Mouse (Mus musculus) spleen, adult 2 months (tissue): ENCODE measurements around the gene Prickle1. TPM values are rescaled to one million over a fixed set of nuclear protein-coding genes. Genes with fewer than 3 reads are reported as not detected.

Source experiments
- DNase-seq, 2 experiments: peaks; one replicate each; pipeline versions ENCODE4 v3.0.0 to v3.0.0-alpha.2; 2012 to 2021; ENCODE audit warnings: low spot score in 2 of 2, low read depth in 1 of 2
- H3K27ac ChIP-seq: fragments of 200-500 bp; 2 replicates; pipeline ENCODE4 v1.5.1; 2012; ENCODE audit warnings: low read length, inconsistent platforms; ENCODE audit not compliant: insufficient read depth
- H3K27me3 ChIP-seq: fragments of 200-500 bp; 2 replicates; pipeline ENCODE4 v1.6.1; 2012; ENCODE audit warnings: mild to moderate bottlenecking, moderate library complexity, low read length, inconsistent platforms; ENCODE audit not compliant: control insufficient read depth, insufficient read depth
- H3K36me3 ChIP-seq: fragments of 200-500 bp; 2 replicates; pipeline ENCODE4 v1.6.1; 2012; ENCODE audit warnings: mild to moderate bottlenecking, low read length, inconsistent platforms; ENCODE audit not compliant: control insufficient read depth, insufficient read depth
- H3K4me1 ChIP-seq: fragments of 200-500 bp; 2 replicates; pipeline ENCODE4 v1.6.1; 2011; ENCODE audit warnings: inconsistent platforms; ENCODE audit not compliant: control insufficient read depth, insufficient read depth, insufficient read length
- H3K4me3 ChIP-seq: fragments of 200-500 bp; 2 replicates; pipeline ENCODE4 v1.5.1; 2011; ENCODE audit warnings: mild to moderate bottlenecking, inconsistent platforms; ENCODE audit not compliant: insufficient read depth, insufficient read length; ENCODE audit errors: extremely low read depth
- CTCF ChIP-seq: fragments of 200-500 bp; IDR thresholded peaks from 2 replicates; pipeline ENCODE4 v1.5.1; 2011; ENCODE audit warnings: mild to moderate bottlenecking, inconsistent platforms; ENCODE audit not compliant: insufficient read depth, insufficient read length, insufficient replicate concordance; ENCODE audit errors: extremely low read depth
- POLR2A ChIP-seq: fragments of 200-500 bp; IDR thresholded peaks from 2 replicates; pipeline ENCODE4 v1.6.1; 2011; ENCODE audit warnings: low read depth, low read length, inconsistent platforms
- WGBS: fragments of 180-500 bp; shearing (Covaris S2); methylation state at CpG from one replicate; pipeline ENCODE4 v1.1.7; 2018; 5-methylcytosine and 5-hydroxymethylcytosine counted together
- polyA plus RNA-seq: library from polyadenylated mRNA; depleted of rRNA; stranded (reverse); fragments of >200 nt; gene quantifications from 2 replicates; pipeline ENCODE4 v1.2.3, GENCODE M21; 2012

Prickle1 gene
- polyA plus RNA-seq, 1 experiment, result 3.8 TPM

DNA sequence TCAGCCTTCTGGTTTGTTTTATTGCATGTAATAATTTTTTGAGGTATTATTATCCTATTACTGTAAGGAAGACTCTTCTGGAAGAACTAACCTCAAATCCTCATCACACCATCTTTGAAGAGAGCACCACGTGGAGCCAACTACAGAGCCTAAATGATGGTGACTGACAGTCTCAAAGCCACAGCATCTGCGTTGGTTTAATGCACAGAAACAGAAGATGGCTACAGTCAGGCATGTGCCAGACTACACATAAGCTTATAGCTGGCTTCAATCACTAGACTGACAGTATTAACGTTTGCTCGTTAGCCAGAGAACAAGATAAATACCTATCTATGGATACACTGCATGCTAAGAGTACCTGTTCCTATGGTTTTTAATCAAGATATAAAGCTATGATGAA lies 59.5 kb downstream of the Prickle1 start:
- DNase-seq, result no peak
- TF ChIP-seq POLR2A (no peak), CTCF (no peak)
- Histone ChIP-seq H3K4me3 (no peak overlapping the region), H3K27ac (no peak overlapping the region), H3K36me3 (no peaks in the 10 kb centered on the region), H3K4me1 (no peaks in the 10 kb centered on the region), H3K27me3 (no peaks in the 10 kb centered on the region)
- WGBS, result 90% methylated on average over 4 of the region's 4 CpGs

DNA sequence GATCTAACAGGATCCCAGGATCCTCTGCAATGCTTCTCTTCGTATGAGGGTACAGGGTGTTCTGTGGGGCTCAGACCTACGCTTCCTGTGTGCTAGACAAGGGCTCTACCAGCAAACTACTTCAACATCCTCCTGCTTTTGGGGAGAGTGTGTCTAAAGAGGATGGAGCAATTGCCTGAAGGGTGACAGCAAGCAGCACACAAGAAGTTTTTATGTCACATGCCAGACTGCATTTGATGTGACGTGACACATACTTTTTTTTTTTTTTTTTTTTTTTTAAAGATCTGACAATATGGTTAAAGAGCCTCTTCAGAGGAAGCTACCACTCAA lies 65.0 kb downstream of the Prickle1 start:
- Histone ChIP-seq H3K4me1 (no peaks in the 10 kb centered on the region), H3K27ac (no peak overlapping the region), H3K4me3 (no peak overlapping the region), H3K27me3 (no peaks in the 10 kb centered on the region), H3K36me3 (no peaks in the 10 kb centered on the region)
- WGBS, result 58% methylated on average over 3 of the region's 3 CpGs
- TF ChIP-seq CTCF (no peak), POLR2A (no peak)
- no peak for DNase-seq

DNA sequence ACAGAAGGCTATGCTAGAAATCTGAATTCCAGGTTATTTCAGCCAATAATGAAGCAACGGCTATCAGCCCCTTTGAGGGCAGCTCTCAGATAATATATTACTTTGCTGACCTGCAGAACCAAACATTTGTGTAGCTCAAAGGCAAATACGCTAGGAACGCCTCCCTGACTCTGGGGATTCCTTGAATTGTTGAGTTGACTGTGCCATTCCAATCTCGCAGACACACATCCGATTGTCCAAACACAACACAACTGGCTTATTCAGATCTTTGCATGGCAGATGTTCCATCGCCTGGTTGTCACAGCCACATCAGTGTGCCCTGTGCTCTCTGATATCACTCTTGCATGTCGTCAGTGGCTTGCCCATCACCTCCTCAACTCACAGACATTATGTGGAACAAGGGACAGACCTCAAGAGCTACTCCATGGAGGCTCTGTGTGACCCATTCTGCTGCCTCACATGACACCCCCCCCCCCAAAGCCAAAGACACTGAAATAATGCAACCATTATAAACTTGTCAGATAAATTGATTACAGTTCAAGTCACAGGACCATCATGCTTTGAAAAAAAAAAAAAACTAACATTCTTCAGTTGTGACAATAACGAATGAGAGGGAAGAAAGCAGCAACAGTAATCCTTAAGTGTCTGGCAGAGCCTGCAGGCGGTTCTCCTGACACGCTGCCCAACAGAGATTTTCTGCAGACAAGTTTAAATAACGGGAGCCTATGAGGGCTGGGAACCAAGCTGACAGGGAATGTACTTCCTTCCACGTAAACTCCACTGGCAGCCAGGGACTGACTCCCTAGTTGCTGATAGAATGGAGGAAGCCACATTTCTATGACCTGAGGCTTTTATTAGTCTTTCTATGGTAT lies 65.6 kb downstream of the Prickle1 start:
- Histone ChIP-seq H3K4me1 (no peaks in the 10 kb centered on the region), H3K36me3 (no peaks in the 10 kb centered on the region), H3K27me3 (no peaks in the 10 kb centered on the region), H3K4me3 (no peak overlapping the region), H3K27ac (no peak overlapping the region)
- WGBS, result 77% methylated on average over 12 of the region's 12 CpGs
- no peak for DNase-seq
- TF ChIP-seq POLR2A (no peak), CTCF (no peak)

DNA sequence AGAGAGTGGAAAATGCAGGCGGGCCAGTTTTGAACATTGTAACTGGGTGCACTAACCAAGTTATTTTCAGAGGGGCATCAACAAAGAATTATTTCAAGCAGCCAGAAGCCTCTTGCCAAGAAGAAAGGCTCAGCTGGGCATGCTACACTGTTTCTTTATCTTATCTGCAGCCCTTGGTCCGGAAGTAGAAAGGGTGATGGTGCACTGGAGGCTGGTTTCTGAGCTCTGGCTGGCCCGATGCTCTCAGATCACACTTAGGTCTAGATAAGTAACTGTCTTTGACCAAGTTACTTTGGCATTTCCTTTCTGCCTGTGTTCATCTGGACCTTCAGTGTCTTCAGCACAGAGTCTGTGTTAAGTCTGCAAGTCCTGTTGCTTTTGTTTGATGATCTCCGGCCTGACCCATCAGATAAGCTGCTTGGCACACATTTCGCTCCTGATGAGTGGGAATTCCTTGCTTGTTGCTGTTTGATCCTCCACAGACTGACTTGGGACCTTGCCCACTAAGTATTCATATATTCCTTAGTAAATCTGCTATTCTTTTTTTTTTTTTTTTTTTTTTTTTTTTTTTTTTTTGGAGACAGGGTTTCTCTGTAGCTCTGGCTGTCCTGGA lies 70.3 kb downstream of the Prickle1 start:
- Histone ChIP-seq H3K27me3 (no peaks in the 10 kb centered on the region), H3K4me3 (no peak overlapping the region), H3K27ac (no peak overlapping the region), H3K4me1 (no peaks in the 10 kb centered on the region), H3K36me3 (no peaks in the 10 kb centered on the region)
- WGBS, result 80% methylated on average over 5 of the region's 5 CpGs
- no peak for DNase-seq
- no peak for TF ChIP-seq CTCF
- TF ChIP-seq POLR2A, result no peak

DNA sequence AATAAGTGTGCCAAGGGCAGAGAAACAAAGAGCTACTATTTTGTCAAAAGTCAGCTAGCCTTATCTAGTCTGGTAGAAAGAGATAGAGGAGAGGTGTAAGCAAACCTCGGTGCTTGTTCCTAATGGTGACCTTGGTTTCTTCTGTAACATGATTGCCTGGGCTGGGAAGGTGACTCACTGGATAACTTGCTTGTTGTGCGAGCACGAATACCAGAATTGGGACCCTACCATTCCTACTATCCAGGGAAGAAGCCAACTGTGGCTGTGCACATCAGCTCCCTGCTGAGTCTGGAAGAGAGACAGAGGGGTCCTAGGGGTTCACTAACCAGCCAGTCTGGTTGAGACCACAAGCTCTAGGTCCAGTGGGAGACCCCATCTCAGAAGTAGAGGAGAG lies 73.9 kb downstream of the Prickle1 start:
- peaks cover 7% of the 10 kb centered on the region; the same call in 1 of the 2 replicates for H3K4me1 ChIP-seq
- WGBS, result 73% methylated on average over 3 of the region's 3 CpGs
- TF ChIP-seq POLR2A, result no peak
- TF ChIP-seq CTCF, result no peak
- no peak for DNase-seq
- no peaks in the 10 kb centered on the region for H3K36me3 ChIP-seq
- no peak overlapping the region for H3K27ac ChIP-seq
- no peak overlapping the region for H3K4me3 ChIP-seq
- H3K27me3 ChIP-seq, result peaks cover 5% of the 10 kb centered on the region; the same call in 1 of the 2 replicates

DNA sequence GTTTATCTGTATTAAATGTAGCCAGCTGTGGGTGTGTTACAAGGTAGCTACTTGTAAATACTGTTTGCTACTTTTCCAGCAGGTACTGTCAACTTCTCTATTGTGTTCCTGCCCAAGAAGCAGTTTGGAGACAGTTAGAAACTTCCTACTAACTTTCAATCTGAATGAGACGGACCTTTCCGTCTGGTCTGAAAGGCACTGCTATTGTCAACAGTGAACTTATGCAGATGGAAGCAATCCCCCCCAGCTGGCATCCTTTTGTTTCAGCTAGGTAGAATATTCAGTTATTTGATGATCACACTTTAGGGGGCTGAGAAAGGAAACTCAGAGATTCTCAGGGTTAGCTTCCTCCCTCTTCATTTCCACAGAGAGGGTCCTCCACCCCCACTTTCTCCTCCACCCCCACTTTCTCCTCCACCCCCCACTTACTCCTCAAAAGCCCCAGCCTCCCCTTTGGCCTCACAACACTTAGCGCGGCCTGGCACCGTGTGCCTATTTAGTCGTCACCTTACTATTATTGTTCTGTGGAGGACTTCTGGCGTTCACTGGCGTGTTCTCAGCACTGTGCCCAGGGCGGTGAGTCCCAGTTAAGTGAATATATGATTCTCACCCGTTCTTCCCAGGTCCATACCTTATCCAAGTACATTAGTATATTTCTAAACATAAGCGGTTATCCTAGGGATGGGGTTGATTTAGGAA lies 74.5 kb downstream of the Prickle1 start:
- H3K27ac ChIP-seq, result no peak overlapping the region
- TF ChIP-seq POLR2A (no peak), CTCF (no peak)
- WGBS, result 87% methylated on average over 11 of the region's 11 CpGs
- no peaks in the 10 kb centered on the region for H3K36me3 ChIP-seq
- DNase-seq, result no peak
- H3K4me1 ChIP-seq, result peaks cover 7% of the 10 kb centered on the region; the same call in 1 of the 2 replicates
- H3K4me3 ChIP-seq, result no peak overlapping the region
- H3K27me3 ChIP-seq, result peaks cover 5% of the 10 kb centered on the region; the same call in 1 of the 2 replicates
